Mouse (Mus musculus) adrenal gland, adult (tissue): Measurements from ENCODE around the gene Itpr2.

ENCODE experiments used
- DNase-seq, 2 experiments: peaks; one replicate each; pipeline ENCODE4 v3.0.0; 2022 to 2023; ENCODE audit warnings: low spot score in 1 of 2; ENCODE audit not compliant: inconsistent age in 2 of 2

The Itpr2 gene

DNA sequence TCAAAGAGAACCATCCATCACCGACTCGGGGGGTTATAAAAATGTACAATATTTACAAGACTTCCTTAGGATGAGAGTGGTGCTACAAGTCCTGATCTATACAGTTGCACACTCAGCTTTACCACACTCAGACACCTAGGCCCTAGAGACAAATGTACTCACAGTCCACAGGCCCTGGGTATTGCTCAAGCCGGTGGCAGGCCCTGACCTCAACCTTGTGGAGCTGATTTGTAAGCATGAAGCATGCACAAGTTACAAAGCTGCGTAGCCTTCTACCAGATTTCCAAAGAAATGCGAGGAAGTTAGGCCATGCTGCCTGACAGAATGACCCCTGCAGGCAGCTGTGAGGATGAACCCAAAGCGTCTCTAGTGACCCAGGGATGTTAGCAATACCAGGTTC lies 185.6 kb downstream of the Itpr2 start:
- peak; percentile 66 to 87 for DNase-seq

DNA sequence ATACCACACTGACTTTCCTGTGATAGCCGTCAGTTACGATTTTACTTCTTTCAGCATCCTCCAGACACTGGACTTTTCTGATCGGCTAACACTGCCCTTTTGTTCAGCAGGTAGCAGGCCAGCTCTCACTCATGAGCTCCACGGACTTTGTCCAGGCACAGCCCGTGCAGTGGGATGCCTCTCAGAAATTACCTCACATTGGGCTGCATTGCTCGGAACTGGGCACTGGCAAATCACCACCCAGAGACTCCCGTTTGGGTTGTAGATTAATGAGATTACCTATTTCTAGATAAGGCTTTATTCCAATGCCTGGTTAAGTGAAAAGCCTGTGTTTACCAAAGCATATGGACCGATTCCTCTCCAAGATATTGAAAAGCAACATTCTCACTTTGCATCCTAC lies 186.9 kb downstream of the Itpr2 start:
- no peak for DNase-seq

DNA sequence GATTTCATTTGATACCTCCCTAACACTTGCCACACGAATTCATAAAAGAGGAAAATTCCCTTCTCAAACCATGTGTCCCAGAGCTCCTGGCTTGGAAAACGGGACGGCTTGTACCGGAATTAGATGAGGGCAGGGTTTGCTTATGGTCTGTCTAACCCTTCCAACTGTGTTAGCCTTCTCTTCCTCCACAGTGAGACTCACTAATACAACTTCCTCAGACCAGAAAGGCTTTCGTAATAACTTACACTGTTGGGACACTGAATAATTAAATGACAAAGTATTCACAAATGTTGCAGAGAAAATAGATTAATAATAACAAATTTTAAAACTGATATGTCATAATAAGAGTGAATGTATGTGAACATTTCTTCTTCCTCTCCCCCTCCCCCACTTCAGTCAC lies 187.7 kb downstream of the Itpr2 start:
- DNase-seq: no peak

DNA sequence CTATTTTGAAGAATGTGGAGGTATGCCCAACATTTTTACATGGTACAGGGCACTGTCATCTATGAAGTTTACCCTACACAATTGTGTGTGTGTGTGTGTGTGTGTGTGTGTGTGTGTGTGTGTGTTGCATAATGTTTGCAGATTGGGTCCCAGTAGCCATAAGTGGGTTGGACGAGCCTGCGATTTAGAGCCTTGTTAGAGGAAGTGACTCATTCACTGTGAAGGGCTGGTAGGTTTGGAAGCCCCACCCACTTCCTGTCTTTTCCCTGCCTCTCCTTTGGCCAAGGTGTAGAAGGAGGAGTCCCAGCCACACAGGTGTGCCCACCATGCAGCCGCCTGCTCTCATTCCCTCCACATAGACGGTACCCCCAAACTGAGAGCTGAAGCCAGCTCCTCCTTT lies 188.6 kb downstream of the Itpr2 start:
- DNase-seq: no peak

DNA sequence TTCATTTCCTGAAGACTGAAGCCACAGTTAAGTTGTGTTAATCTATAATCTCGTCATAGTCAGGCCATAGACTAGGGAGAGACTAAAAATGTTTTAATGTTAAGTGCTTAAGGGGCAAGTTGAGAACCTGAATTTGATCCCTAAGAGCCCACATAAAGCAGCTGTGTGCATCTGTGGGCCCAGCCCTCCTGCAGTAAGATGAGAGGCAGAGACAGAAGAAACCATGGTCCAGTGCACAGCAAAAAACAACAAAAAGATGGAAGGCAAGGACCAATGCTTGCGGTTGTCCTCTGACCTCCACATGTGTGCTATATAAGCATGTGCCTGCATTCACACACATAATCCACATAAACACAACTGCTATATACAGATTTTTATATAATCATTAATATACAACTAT lies 191.8 kb downstream of the Itpr2 start:
- no peak for DNase-seq

DNA sequence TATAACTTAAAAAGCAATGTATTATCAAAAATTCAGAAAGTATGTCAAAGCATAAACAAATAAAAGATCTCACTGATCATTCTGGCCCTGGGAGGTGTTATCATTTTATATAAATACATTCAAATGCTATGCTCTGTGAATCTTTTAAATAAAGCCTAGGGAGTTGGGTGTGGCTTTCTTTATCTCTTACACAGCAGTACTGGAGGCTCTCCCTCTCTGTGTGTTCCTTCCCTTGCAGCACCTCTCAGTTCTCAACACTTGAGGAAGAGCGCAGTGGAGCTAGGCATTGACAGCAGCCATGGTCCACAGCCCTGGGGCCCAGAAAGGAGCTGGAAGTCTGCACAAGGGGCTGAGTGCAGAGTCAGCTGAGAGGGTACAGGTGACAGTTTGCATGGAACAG lies 192.7 kb downstream of the Itpr2 start:
- DNase-seq: no peak

DNA sequence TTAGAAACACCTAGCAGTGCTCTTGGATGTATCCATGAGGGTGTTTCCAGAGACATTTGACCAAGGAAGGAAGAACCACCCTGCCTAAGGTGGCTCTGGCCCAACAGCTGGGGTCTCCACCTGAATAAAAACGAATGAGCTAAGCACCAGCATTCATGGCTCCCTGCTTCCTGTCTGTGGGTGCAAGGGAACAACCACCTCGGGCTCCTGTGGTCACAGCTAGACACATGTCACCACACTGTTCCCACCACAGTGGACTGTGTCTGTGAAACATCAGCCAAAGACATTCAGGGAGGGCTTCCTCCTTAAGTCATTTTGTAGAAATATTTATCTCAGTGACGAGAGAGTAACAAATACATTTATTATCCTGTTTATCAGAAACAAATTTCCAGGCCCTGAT lies 196.0 kb downstream of the Itpr2 start:
- DNase-seq: no peak

DNA sequence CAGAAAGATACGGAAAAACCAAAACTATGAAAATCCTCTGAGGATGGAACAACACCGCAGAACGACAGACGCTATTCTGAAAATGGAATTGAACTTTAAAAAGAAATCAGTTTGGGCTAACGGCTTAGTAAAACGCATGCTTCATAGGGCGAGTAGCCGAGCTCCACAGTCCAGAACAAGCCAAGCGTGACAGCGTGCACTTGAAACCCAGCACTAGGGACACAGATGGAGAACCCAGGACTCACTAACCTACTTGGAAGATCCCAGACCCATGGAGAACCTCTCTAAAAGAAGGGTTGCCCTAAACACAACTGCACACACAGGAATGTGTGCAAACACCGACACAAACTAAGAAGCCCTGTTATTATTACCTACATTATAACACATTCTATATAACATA lies 197.9 kb downstream of the Itpr2 start:
- DNase-seq: no peak

DNA sequence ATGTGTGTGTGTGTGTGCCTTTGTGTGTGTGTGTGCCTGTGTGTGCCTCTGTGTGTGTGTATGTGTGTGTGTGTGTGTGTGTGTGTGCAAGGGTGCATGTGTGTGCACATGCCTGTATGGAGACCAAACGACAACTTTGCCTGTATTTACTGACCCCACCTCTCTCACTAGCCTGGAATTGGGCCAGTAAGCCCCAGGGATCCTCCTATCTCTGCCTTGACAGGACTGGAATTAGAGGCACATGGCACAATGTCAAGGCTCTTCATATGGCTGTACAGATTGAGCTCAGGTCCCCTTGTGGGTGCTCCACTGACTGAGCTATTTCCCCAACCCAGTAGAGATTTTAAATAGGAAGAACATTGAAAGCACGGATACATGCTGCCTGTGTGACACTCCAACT lies 198.7 kb downstream of the Itpr2 start:
- DNase-seq: no peak

DNA sequence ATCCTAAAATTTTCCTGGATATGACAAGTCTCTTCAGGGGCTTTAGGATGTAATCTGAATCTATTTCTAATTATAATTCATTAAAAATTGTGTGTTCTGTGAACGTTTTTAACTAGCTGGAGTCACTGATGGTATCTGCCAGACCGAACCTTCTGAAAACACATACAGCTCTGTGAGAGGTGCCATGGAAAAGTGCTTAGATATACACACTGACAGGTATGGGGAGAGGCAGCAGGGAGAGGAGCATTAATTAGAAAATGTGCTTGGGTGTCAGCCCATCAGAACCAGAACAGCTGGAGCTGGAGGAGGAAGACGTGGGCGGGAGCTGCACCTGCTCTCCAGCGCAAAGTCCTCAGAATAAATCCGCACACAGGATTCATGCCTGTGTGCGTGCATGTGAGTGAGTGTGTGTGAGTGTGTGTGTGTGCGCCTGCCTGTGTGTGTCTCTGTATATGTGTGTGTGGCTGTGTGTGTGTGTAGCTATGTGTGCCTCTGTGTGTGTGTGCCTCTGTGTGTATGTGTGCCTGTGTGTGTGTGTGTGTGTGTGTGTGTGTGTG lies 199.4 kb downstream of the Itpr2 start:
- no peak for DNase-seq

DNA sequence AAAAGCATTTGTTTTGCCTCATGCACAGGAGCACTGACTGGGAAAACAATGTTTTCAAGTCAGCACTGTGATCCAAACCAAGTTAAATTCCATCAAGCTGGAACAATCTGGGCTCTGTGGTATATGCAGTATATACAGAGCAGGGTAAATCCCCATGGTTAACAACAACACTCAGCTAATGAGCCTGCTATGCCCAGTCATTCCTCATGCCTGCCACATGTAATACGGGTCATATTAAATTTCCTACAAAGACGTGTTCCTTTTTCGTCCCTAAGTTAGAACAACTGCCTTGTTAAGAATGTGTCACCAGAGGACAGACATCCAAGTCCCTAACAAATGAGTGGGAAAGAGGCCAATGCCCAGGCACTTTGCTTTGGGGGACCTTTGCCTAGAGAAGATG lies 199.9 kb downstream of the Itpr2 start:
- DNase-seq: no peak

DNA sequence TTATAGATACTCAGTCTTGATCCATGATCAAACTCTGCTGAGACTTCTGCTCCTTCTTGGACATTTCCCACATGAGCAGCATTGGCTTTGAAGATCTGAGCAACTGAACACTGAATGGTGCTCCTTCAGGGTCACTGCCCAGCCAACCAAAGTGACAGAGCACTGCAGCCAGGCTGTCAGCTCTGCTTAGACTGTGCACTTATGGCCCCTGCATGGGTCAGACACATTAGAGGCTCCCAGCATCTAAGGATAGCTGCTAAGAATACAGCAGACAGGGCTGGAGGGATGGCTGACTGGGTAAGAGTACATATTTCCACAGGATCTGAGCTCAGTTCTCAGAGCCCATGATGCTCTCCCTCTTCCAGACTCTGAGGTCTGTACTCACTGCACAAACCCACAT lies 201.1 kb downstream of the Itpr2 start:
- no peak for DNase-seq

DNA sequence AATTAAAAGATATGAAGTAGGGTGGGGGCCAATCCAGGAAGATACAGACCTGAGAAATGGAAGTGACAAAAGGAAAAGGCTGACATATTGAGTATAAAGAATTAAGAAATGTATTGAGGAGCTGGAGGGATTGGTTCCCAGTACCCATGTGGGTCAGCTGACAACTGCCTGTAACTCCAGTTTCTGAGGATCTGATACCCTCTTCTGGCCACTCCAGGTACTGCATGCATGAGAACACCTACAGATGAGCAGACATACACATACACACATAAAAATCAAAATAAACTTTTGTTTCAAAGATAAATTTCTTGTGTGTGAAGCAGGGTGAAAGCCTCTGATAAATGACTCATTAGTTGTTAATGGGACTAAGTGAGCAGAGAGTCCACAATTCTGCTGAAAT lies 203.3 kb downstream of the Itpr2 start:
- DNase-seq: no peak

DNA sequence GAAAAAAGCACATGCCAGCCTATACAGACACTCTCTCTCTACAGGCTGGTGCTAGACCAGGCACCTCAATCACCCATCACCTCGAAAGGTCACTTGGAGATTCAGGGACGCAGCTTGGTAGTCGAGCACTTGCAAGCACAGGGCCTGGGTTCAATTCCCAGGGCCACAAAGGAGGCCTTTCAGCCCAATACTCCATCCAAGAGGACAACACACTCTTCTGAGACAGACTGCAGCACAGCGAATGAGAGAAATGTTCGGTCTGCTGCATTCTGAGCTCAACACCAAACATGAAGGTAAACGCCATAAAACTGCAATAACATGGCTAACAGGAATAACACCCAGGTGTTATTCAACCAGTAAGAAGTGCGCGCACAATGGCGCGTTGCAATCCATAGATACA lies 211.0 kb downstream of the Itpr2 start:
- DNase-seq: no peak

DNA sequence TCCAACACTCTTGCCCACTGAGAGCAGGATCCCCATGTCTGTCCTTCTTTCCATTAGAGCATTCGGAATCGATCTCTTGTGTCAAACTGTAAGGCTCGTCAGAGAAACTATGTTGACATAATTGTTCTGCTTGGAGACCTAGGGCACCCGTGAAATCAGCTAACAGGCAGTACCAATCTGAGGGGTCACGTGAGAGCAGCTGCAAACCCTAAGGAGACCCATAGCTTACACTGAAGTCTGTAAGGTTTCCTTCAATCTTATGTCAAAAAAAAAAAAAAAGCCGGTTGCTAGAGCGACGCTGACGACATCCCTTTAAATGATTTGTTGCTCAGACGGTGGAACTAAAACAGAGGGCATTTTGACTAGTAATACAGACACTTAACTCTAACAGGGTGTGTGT lies 212.2 kb downstream of the Itpr2 start:
- no peak for DNase-seq

DNA sequence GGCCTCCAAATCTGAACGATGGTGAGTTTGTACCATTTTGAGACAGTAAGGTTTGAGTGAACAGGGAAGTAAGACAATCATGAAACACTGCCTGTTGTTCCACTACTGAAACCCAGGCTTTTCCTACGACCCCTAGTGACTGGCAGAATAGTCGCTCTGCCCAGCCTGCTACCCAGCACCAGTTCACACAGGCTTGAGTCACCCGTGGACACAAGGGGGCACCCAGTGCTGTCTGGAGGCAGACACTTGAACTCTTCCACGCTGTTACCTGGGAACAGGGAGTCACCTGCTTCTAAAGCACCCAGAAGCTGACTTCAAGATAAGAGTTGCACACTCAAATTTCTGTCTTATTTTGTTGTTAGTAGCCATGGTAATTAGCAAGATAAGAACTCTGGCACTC lies 213.8 kb downstream of the Itpr2 start:
- DNase-seq: no peak

DNA sequence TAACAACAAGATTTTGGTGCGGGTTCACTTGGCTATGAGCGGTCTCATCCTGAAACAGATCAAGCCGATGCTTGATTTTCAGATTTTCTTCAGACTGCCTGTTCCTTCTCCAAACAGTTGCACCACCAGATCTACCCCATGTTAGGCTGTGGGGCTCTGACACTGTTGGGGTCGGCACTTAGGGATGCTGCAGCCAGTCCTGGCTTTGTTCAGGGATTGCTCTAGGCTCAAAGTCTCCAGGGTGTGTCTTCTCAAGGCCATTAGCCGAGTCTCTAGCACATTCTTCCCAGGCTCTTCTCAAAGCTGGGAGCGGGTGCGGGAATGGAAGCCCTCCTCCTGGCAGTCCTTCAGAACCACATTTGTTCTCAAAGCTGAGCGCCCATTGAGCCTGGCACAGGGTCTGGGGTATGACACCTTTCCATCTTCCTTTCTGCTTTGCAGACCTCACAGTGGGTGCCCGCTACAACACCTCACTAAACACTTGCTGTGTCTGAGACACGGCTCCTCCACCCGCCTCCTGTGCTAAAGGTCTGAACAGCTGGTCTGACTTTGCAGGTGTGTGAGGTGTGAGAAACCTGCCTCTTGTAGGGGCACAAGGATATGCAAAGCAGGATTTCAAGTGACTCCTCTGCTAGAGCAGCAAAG lies 217.0 kb downstream of the Itpr2 start:
- no peak for DNase-seq

DNA sequence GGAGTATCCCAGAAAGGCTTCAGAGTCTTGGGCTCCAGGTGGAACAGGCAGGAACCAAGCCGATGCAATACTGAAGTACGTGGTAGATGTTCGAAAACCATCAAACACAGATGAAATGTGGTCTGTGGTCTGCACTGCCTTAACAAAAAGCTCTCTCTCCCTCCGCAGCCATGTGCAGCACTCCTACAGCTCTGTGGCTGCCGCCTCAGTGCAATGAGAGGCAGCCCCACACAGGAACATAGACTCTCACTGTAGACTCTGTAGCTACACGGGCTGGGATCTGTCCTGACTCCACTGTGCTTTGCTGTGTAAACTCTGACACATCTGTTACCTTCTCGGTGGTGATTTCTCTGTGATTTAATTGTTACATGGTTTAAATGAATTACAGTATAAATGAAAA lies 218.0 kb downstream of the Itpr2 start:
- DNase-seq: no peak

DNA sequence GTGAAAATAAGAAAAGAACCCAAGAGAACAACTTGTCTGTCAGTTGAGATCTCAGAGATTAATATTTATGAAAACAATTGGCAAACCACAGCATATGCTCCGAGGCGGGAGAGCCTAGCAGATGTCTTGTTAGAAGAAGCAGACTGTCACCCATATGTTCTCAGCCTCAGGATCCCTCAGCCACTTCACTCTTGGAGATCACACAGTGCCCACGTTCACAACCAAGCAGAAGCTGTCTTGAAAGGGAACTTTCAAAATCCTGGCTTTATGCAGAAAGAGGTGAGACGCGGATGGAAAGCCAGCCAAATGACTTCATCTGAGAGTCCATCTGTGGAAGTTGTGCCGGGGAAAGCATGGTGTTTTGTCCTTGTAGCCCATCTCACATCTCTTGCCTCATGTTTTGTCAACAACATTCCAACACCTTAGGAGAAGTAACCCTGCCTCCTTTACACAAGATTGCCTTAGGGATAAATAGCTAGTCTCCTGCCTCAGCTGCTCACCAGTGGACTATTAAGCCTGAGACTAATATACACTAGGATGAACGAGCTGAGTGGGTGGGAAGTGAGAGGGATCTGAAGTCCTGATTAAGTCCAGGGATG lies 219.9 kb downstream of the Itpr2 start:
- DNase-seq: no peak

DNA sequence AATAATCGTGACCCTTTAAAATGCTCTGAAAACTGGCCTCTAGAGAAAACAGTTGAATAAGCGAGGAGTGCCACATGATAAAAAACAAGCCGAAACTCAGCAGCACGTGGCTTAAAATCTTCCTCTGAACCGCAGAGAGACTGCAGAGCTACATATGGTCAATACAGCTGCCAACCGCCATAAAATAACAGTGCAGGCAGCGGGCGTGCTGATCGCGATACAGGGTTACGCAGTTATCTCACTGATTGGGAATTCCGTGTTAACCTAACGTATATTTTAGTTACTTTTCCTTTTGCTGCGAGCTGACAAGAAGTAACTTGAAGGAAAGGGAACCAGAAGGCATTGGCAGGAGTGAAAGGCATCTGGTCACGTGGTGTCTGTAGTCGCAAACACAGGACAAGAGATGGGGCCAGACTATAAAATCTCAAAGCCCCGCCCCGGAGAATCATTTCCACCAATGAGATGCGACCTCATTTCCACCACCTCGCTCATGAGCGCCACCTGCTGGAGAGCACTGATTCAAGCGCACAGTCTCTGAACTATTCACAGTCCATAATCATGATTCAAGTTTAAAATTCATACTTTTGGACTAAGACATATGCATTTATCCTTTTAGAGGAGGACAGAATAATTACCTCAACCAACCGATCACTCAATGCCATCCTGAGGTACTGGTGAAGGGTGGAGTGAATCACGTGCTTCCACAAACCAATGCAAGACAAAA lies 220.7 kb downstream of the Itpr2 start:
- DNase-seq: peak in 1 of 2 experiments; percentile 56

DNA sequence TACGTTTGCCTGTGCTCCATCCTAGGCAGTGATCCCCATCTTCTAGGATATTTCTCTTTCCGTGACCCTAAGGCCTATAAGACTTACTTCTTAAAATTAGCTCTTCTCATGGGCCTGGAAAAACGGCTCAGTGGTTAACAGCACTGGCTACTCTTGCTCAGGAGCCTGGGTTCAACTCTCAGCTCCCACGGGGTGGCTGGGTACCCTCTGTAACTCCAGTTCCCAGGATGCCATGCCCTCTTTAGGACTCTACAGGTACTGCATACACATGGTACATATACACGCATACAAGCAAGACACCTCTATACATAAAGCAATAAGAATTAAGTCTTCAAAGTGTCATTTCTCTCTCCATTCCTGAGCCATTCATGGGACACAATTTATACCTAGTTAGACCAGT lies 228.8 kb downstream of the Itpr2 start:
- DNase-seq: peak in 1 of 2 experiments; percentile 14
